Mouse (Mus musculus) small intestine, adult 2 months (tissue): Measurements from ENCODE around the gene Ccsap. TPM values are rescaled to one million over a fixed set of nuclear protein-coding genes. Genes with fewer than 3 reads are reported as not detected.

Experiments used
- H3K27ac ChIP-seq: fragments of 200-500 bp; 2 replicates; pipeline ENCODE4 v1.5.1; 2012; ENCODE audit warnings: low read depth, low read length, control low read depth, inconsistent platforms; ENCODE audit not compliant: insufficient read depth
- H3K27me3 ChIP-seq: fragments of 200-500 bp; 2 replicates; pipeline ENCODE4 v1.6.1; 2012; ENCODE audit warnings: mild to moderate bottlenecking, moderate library complexity, low read length, inconsistent platforms; ENCODE audit not compliant: control insufficient read depth, insufficient read depth
- H3K36me3 ChIP-seq: fragments of 200-500 bp; 2 replicates; pipeline ENCODE4 v1.6.1; 2012; ENCODE audit warnings: mild to moderate bottlenecking, low read length, control low read depth, inconsistent platforms; ENCODE audit not compliant: control insufficient read depth, insufficient read depth
- H3K4me1 ChIP-seq: fragments of 200-500 bp; 2 replicates; pipeline ENCODE4 v1.6.1; 2012; ENCODE audit warnings: low read length, inconsistent platforms, mixed read lengths; ENCODE audit not compliant: control insufficient read depth, insufficient read depth, insufficient read length
- H3K4me3 ChIP-seq: fragments of 200-500 bp; 2 replicates; pipeline ENCODE4 v1.5.1; 2012; ENCODE audit warnings: low read depth, mild to moderate bottlenecking, control low read depth, inconsistent platforms, low read length, moderate library complexity
- CTCF ChIP-seq: fragments of 200-500 bp; IDR thresholded peaks from 2 replicates; pipeline ENCODE4 v1.5.1; 2012; ENCODE audit warnings: low read depth, mild to moderate bottlenecking, control low read depth, inconsistent platforms, low read length, moderate library complexity, mixed read lengths; ENCODE audit not compliant: insufficient replicate concordance, insufficient read length; ENCODE audit errors: extremely low read depth
- POLR2A ChIP-seq: fragments of 200-500 bp; IDR thresholded peaks from 2 replicates; pipeline ENCODE4 v1.6.1; 2012; ENCODE audit warnings: low read depth, mild to moderate bottlenecking, control low read depth, inconsistent platforms, low read length, moderate library complexity
- WGBS: fragments of 180-500 bp; shearing (Covaris S2); methylation state at CpG from one replicate; pipeline ENCODE4 v1.1.7; 2018; 5-methylcytosine and 5-hydroxymethylcytosine counted together
- polyA plus RNA-seq: library from polyadenylated mRNA; depleted of rRNA; stranded (reverse); fragments of >200 nt; gene quantifications from 2 replicates; pipeline ENCODE4 v1.2.3, GENCODE M21; 2012

Gene Ccsap
- polyA plus RNA-seq, 1 experiment, result 1.3 TPM

DNA sequence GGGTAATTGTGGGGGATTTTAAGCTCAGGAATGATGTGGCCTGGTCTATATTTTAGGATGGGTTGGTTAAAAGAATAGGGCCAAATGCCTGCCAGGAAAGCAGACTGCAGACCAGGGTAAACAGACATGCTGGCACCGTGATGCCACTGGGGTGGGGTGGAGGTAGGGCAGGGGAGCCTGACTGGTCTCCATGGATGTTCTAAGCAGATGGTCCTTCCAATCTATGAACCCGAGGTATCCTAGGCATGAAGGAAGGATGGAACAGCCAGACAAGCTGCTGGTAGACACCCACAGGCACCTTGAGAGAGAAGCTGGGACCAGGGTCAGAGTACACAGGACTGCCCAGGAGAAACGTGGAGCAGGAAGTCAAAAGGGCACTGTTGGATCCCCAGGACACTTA, 12.5 kb downstream of the Ccsap start:
- WGBS, result 38% methylated on average over 3 of the region's 3 CpGs
- no peaks in the 10 kb centered on the region for H3K27me3 ChIP-seq
- no peak overlapping the region for H3K4me3 ChIP-seq
- TF ChIP-seq POLR2A (no peak), CTCF (no peak)
- peaks cover 11% of the 10 kb centered on the region; the same call in 1 of the 2 replicates for H3K4me1 ChIP-seq
- no peaks in the 10 kb centered on the region for H3K36me3 ChIP-seq
- H3K27ac ChIP-seq, result no peak overlapping the region

DNA sequence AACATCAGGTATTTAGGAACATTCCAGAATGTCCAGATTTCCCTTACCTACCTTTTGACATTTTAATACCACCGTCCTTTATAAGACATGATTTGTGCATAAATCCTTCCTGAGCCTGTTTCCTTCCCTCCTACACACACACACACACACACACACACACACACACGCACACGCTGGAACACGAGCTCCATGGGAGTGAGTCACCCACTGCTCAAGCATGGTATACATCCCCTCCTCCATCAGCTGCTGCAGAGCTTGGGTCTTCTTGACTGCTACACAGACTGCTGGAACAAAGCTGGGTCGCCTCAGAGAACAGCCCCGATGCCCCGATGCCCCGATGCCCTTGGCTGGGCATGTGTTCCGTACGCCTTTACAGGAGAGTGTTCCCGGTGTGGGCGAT, 13.5 kb downstream of the Ccsap start:
- no peaks in the 10 kb centered on the region for H3K36me3 ChIP-seq
- H3K4me1 ChIP-seq, result peaks cover 11% of the 10 kb centered on the region; the same call in 1 of the 2 replicates
- WGBS, result 85% methylated on average over 12 of the region's 12 CpGs
- no peak overlapping the region for H3K27ac ChIP-seq
- TF ChIP-seq CTCF (no peak), POLR2A (no peak)
- H3K27me3 ChIP-seq, result no peaks in the 10 kb centered on the region
- H3K4me3 ChIP-seq, result no peak overlapping the region

DNA sequence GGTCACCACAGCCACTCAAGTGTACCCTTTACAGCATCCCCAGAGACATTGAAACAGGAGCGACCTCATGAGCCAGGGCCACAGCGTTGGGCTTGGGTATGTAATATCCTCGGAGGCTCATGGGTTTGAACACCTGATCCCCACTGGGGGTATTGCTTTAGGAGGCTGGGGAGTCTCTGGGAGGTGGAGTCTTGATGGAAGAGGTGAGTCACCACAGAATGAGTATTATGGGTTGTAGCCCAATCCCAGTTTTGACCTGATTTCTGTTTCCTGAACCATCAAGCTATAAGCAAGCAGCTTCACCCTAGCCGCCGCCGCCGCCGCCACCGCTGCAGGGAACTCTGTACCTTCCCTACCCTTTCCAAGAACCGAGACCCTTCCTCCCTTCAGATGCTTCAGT, 14.0 kb downstream of the Ccsap start:
- Histone ChIP-seq H3K27ac (no peak overlapping the region), H3K4me3 (no peak overlapping the region), H3K27me3 (no peaks in the 10 kb centered on the region), H3K36me3 (no peaks in the 10 kb centered on the region), H3K4me1 (peaks cover 11% of the 10 kb centered on the region; the same call in 1 of the 2 replicates)
- 90% methylated on average over 10 of the region's 10 CpGs for WGBS
- TF ChIP-seq CTCF (no peak), POLR2A (no peak)

DNA sequence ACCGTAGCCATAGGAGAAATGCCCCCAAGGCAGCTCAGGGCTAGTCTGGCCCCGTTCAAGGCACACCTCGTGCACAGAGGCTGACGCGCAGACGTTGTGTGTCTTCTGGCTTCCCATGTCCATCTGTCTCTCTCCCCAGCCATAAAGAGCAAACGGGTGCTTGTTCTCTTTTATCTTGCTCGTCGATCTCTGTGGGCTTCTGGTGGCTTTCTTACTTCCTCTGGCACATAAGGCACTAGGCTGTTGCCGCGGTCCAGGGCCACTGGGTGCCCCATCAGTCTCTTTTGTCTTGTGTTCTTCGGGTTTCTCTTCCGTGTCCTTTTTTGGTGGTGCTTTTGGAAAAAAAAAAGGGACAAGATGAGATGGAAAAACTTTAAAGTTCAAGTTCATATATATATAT, 14.9 kb downstream of the Ccsap start:
- TF ChIP-seq POLR2A, result no peak
- no peak for TF ChIP-seq CTCF
- Histone ChIP-seq H3K27ac (no peak overlapping the region), H3K27me3 (no peaks in the 10 kb centered on the region), H3K36me3 (no peaks in the 10 kb centered on the region), H3K4me3 (no peak overlapping the region), H3K4me1 (peaks cover 11% of the 10 kb centered on the region; the same call in 1 of the 2 replicates)
- 75% methylated on average over 13 of the region's 13 CpGs for WGBS

DNA sequence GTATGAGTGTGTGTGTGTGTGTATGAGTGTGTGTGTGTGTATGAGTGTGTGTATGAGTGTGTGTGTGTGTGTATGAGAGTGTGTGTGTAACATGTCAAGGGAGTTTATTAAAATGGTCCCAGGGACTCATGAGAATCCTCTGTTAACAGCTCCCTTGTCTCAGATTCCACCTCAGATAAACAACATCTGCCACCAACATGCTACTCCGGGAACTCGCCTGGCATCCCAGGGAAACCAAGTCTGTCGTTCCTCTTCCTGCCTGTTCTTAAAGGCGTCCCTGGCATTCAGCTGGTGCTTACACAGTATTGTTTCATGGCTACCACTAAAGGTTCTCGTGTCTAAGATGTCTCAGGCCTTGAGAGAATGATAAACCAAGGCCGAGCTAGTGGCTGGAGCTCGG, 15.7 kb downstream of the Ccsap start:
- peaks cover 11% of the 10 kb centered on the region; the same call in 1 of the 2 replicates for H3K4me1 ChIP-seq
- TF ChIP-seq POLR2A (no peak), CTCF (no peak)

DNA sequence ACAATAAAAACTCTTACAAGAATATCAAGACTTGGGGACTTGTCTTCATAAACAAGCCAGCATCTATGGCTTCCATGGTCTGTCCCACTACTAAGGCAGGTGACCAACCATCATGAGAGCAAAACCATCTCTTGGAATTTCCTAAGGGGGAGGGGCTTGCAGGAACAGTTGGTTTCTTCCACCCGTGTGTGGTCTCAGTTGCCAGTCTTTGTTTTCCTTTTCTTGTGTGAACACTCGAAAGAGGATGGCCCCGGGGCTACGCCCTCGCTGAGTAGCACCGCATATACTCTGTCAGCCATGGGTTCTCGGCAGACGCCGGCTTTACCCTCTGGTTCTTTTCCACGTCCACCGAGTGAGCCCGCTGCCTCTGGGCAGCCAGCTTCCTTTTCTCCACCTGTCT, 17.9 kb downstream of the Ccsap start:
- H3K4me3 ChIP-seq, result no peak overlapping the region
- peaks cover 8% of the 10 kb centered on the region; the same call in 1 of the 2 replicates for H3K4me1 ChIP-seq
- H3K27ac ChIP-seq, result no peak overlapping the region
- H3K27me3 ChIP-seq, result no peaks in the 10 kb centered on the region
- 91% methylated on average over 12 of the region's 12 CpGs for WGBS
- TF ChIP-seq POLR2A (no peak), CTCF (no peak)
- 0 out of 2 replicates have a peak, but pooled peaks cover 5% of the 10 kb centered on the region for H3K36me3 ChIP-seq

More for the DNA sequence above, 15.7 kb downstream of the Ccsap start:
- WGBS, result 85% methylated on average over 7 of the region's 7 CpGs
- H3K27ac ChIP-seq, result no peak overlapping the region
- no peak overlapping the region for H3K4me3 ChIP-seq
- no peaks in the 10 kb centered on the region for H3K27me3 ChIP-seq
- H3K36me3 ChIP-seq, result no peaks in the 10 kb centered on the region

DNA sequence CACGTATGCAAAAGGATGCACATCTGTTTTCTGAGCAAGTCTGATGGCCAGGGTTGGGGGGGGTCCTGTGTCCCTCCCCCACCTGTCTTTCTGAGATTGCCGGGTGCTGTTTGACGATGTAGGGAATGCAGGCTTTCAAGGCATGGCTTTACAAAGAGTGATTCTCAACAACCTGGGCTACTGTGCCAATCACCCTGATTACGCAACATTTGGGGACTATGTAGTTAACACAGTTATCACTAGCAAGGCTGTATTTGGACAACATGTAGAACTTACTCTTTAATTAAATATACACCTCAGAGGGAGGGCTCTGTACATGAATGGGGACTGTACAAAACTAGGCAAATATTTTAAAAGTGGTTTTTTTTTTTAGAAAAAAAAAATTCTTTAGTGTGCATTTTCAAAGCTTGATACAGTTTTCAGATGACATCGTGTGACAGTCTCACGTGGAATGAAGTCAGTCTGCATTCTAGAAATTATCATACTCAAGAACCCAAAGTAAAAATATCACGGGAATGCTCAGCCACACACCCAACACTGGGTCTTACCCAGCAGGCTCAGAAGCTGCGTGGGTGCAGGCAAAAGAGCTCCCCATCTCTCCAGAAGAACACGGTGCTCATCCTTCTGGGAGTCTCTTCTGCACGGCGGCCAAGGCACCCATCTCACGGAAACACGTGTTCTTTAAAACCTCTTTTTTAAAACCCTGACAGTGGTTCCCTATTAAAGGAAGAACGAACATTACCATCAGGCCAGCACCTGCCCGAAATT, 19.2 kb downstream of the Ccsap start:
- TF ChIP-seq CTCF (no peak), POLR2A (no peak)
- Histone ChIP-seq H3K4me1 (peaks cover under 1% of the 10 kb centered on the region; the same call in 1 of the 2 replicates), H3K36me3 (peaks cover 9% of the 10 kb centered on the region), H3K27ac (no peak overlapping the region), H3K4me3 (no peak overlapping the region), H3K27me3 (no peaks in the 10 kb centered on the region)
- WGBS, result 84% methylated on average over 15 of the region's 15 CpGs

DNA sequence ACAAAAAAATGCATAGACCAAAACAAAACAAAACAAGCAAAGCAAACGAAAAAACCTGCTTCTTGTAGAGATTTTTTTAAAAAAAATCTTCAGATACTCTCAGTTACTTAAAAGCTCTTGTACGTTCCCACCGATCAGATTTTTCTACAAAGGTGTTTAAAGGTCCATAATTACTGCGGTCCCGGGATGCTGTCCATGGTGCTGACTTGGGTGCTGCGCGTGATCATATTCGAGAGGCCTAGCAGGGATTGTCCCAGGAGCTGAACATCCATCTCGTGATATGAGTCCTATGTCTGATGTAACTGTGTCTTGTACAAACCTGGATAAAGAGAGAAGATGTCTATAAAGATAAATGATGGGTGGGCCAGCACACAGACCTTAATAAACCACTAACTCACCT, 21.5 kb downstream of the Ccsap start:
- no peak overlapping the region for H3K4me3 ChIP-seq
- WGBS, result 62% methylated on average over 9 of the region's 9 CpGs
- H3K27me3 ChIP-seq, result no peaks in the 10 kb centered on the region
- no peaks in the 10 kb centered on the region for H3K4me1 ChIP-seq
- H3K36me3 ChIP-seq, result peaks cover 29% of the 10 kb centered on the region
- TF ChIP-seq POLR2A (no peak), CTCF (no peak)
- no peak overlapping the region for H3K27ac ChIP-seq
